Mouse (Mus musculus) brown adipose tissue, adult 24 weeks (tissue): ENCODE measurements around the gene Mob4. TPM values are rescaled to one million over a fixed set of nuclear protein-coding genes. Genes with fewer than 3 reads are reported as not detected.
A peak's percentile ranks its signal among the peaks of the same experiment; 100 is the strongest.

ENCODE experiments used
- H3K27ac ChIP-seq: fragments of 200-500 bp; replicated peaks from 2 replicates; pipeline ENCODE4 v1.5.1; 2012; ENCODE audit warnings: low read depth, mild to moderate bottlenecking, low read length
- H3K4me1 ChIP-seq: fragments of 200-500 bp; 2 replicates; pipeline ENCODE4 v1.6.1; 2012; ENCODE audit warnings: low read length, mixed read lengths; ENCODE audit not compliant: control insufficient read depth, insufficient read depth, insufficient read length
- H3K4me3 ChIP-seq: fragments of 200-500 bp; 2 replicates; pipeline ENCODE4 v1.5.1; 2012; ENCODE audit warnings: low read depth, mild to moderate bottlenecking, low read length, moderate library complexity; ENCODE audit not compliant: insufficient read depth
- polyA plus RNA-seq: library from polyadenylated mRNA; stranded (reverse); fragments of >200 nt; gene quantifications from 2 replicates; pipeline ENCODE4 v1.2.4, GENCODE M21; 2012; ENCODE audit not compliant: missing spikeins, insufficient read depth, insufficient read length

Gene Mob4
- polyA plus RNA-seq, 1 experiment, result 55.4 TPM

- Histone ChIP-seq H3K27ac (no peak overlapping the region), H3K4me1 (no peaks in the 10 kb centered on the region), H3K4me3 (no peak overlapping the region)
Measured at GRCm38 (mm10) chr1:55186592-55187210, 55.7 kb downstream of the Mob4 start.

GRCm38 (mm10) chr1:55192015-55192414 lies 61.0 kb downstream of the Mob4 start:
- Histone ChIP-seq H3K4me3 (no peak overlapping the region), H3K27ac (no peak overlapping the region), H3K4me1 (peaks cover 3% of the 10 kb centered on the region; the same call in 1 of the 2 replicates)

DNA sequence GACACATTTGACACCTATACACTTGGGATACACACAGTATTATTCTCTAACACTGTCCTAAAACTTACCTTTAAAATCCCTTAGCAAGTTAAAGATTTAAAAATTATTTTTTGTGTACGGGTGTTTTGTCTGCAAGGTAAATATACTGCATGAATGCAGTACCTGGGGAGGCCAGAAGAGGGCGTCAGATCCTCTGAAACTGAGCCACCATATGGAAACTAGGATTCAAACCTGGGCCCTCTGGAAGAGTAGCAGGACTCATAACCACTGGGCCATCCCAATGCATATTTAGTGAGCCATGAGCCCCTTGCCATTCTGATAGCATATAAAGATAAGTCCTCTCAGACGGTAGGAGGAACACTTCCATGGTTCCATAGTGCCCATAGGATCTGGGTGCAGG lies 61.8 kb downstream of the Mob4 start:
- H3K4me1 ChIP-seq, result peaks cover 3% of the 10 kb centered on the region; the same call in 1 of the 2 replicates
- H3K4me3 ChIP-seq, result no peak overlapping the region
- no peak overlapping the region for H3K27ac ChIP-seq

GRCm38 (mm10) chr1:55193316-55193715 lies 62.3 kb downstream of the Mob4 start:
- Histone ChIP-seq H3K27ac (no peak overlapping the region), H3K4me3 (no peak overlapping the region), H3K4me1 (peaks cover 3% of the 10 kb centered on the region; the same call in 1 of the 2 replicates)

- no peak overlapping the region for H3K4me3 ChIP-seq
- peaks cover 3% of the 10 kb centered on the region; the same call in 1 of the 2 replicates for H3K4me1 ChIP-seq
- no peak overlapping the region for H3K27ac ChIP-seq
Measured at GRCm38 (mm10) chr1:55194064-55194915, 63.3 kb downstream of the Mob4 start.

GRCm38 (mm10) chr1:55195021-55195420 lies 64.0 kb downstream of the Mob4 start:
- H3K4me3 ChIP-seq, result no peak overlapping the region
- H3K4me1 ChIP-seq, result peaks cover 3% of the 10 kb centered on the region; the same call in 1 of the 2 replicates
- H3K27ac ChIP-seq, result no peak overlapping the region

GRCm38 (mm10) chr1:55196327-55197003 lies 65.4 kb downstream of the Mob4 start:
- H3K4me3 ChIP-seq, result no peak overlapping the region
- H3K27ac ChIP-seq, result peak overlapping the region; percentile 49
- peaks cover 3% of the 10 kb centered on the region; the same call in 1 of the 2 replicates for H3K4me1 ChIP-seq

GRCm38 (mm10) chr1:55198719-55199118 lies 67.7 kb downstream of the Mob4 start:
- H3K4me1 ChIP-seq, result peaks cover 3% of the 10 kb centered on the region; the same call in 1 of the 2 replicates
- no peak overlapping the region for H3K4me3 ChIP-seq
- no peak overlapping the region for H3K27ac ChIP-seq

- Histone ChIP-seq H3K4me3 (peak overlapping the region; percentile 43), H3K4me1 (no peaks in the 10 kb centered on the region), H3K27ac (no peak overlapping the region)
Measured at GRCm38 (mm10) chr1:55201850-55202752, 71.1 kb downstream of the Mob4 start.

Other genes with a start within 250 kb of the Mob4 start
- 8.4 and 12.5 TPM in 2 replicates for gene Ankrd44, start 204.8 kb upstream of the Mob4 start, polyA plus RNA-seq
- gene Sf3b1, start 103.8 kb upstream of the Mob4 start, polyA plus RNA-seq, result 58.4 and 61.2 TPM in 2 replicates
- gene Coq10b, start 78.5 kb upstream of the Mob4 start, polyA plus RNA-seq, result 34.4 and 39.4 TPM in 2 replicates
- 681 and 735 TPM in 2 replicates for gene Hspe1, start 43.1 kb upstream of the Mob4 start, polyA plus RNA-seq
- gene Hspd1, start 43.0 kb upstream of the Mob4 start, polyA plus RNA-seq, result 567 and 689 TPM in 2 replicates
- 1.5 and 2.3 TPM in 2 replicates for gene Rftn2, start 95.6 kb downstream of the Mob4 start, polyA plus RNA-seq
- gene Mars2, start 105.9 kb downstream of the Mob4 start, polyA plus RNA-seq, result 1.2 and 2.0 TPM in 2 replicates
- gene Boll, start 232.2 kb downstream of the Mob4 start, polyA plus RNA-seq, result not detected in 2 replicates